Mouse (Mus musculus) myocyte (in vitro differentiated cells): ENCODE measurements around the gene Myo1g. TPM values are rescaled to one million over a fixed set of nuclear protein-coding genes. Genes with fewer than 3 reads are reported as not detected.

Experiments
- H3K27me3 ChIP-seq: one replicate; pipeline ENCODE4 v1.6.1; 2011; ENCODE audit not compliant: control insufficient read depth, insufficient read depth, insufficient read length
- H3K36me3 ChIP-seq: one replicate; pipeline ENCODE4 v1.6.1; 2011; ENCODE audit not compliant: control insufficient read depth, insufficient read depth
- H3K4me2 ChIP-seq: one replicate; pipeline ENCODE4 v1.6.1; 2011; ENCODE audit warnings: low read depth, control low read depth
- H3K4me3 ChIP-seq: one replicate; pipeline ENCODE4 v1.5.1; 2011; ENCODE audit warnings: mild to moderate bottlenecking, control low read depth, moderate library complexity
- H3K79me2 ChIP-seq: one replicate; pipeline ENCODE4 v1.6.1; 2011; ENCODE audit not compliant: control insufficient read depth, insufficient read depth
- H3ac ChIP-seq: one replicate; pipeline ENCODE4 v1.6.1; 2011; ENCODE audit not compliant: control insufficient read depth, insufficient read length
- CEBPB ChIP-seq: IDR thresholded peaks from 2 replicates; pipeline ENCODE4 v1.6.1; 2011; ENCODE audit warnings: mild to moderate bottlenecking, moderate library complexity; ENCODE audit not compliant: poor library complexity, insufficient read depth, severe bottlenecking
- E2F4 ChIP-seq: IDR thresholded peaks from one replicate; pipeline ENCODE4 v1.6.1; 2011; ENCODE audit warnings: mild to moderate bottlenecking, control low read depth, moderate library complexity; ENCODE audit not compliant: insufficient read depth
- MAX ChIP-seq: IDR thresholded peaks from one replicate; pipeline ENCODE4 v1.6.1; 2011; ENCODE audit warnings: low read depth, mild to moderate bottlenecking, control low read depth
- MYOD1 ChIP-seq, 3 experiments: IDR thresholded peaks; one replicate each; pipeline ENCODE4 v1.6.1; 2011; ENCODE audit warnings: control low read depth in 2 of 3, low read depth in 2 of 3, mild to moderate bottlenecking in 2 of 3, moderate library complexity in 1 of 3; ENCODE audit not compliant: insufficient read length in 2 of 3, control insufficient read depth in 1 of 3
- MYOG ChIP-seq, 3 experiments: IDR thresholded peaks; one replicate each; pipeline ENCODE4 v1.6.1; 2011; ENCODE audit warnings: control low read depth in 2 of 3, low read depth in 2 of 3, mild to moderate bottlenecking in 2 of 3; ENCODE audit not compliant: insufficient read length in 2 of 3, control insufficient read depth in 1 of 3, insufficient read depth in 1 of 3
- POLR2A ChIP-seq: IDR thresholded peaks from one replicate; pipeline ENCODE4 v1.6.1; 2011; ENCODE audit warnings: low read depth, mild to moderate bottlenecking, control low read depth, moderate library complexity; ENCODE audit not compliant: insufficient read length
- POLR2AphosphoS2 ChIP-seq: IDR thresholded peaks from one replicate; pipeline ENCODE4 v1.6.1; 2011; ENCODE audit warnings: low read depth, control low read depth; ENCODE audit not compliant: insufficient read length
- REST ChIP-seq: IDR thresholded peaks from one replicate; pipeline ENCODE4 v1.6.1; 2011; ENCODE audit warnings: mild to moderate bottlenecking, control low read depth, moderate library complexity; ENCODE audit not compliant: insufficient read depth, insufficient read length
- SRF ChIP-seq: IDR thresholded peaks from one replicate; pipeline ENCODE4 v1.6.1; 2011; ENCODE audit warnings: low read depth; ENCODE audit not compliant: control insufficient read depth, insufficient read length
- TCF12 ChIP-seq: IDR thresholded peaks from one replicate; pipeline ENCODE4 v1.6.1; 2011; ENCODE audit warnings: mild to moderate bottlenecking, control low read depth; ENCODE audit not compliant: poor library complexity, insufficient read depth, severe bottlenecking
- TCF3 ChIP-seq: IDR thresholded peaks from one replicate; pipeline ENCODE4 v1.6.1; 2011; ENCODE audit warnings: low read depth, control low read depth; ENCODE audit not compliant: insufficient read length
- USF1 ChIP-seq: IDR thresholded peaks from one replicate; pipeline ENCODE4 v1.6.1; 2011; ENCODE audit warnings: low read depth, mild to moderate bottlenecking, control low read depth, moderate library complexity
- polyA plus RNA-seq: library from polyadenylated mRNA; unstranded; fragments of >200 nt; fragmentation: generic; extraction: Trizol; gene quantifications from one replicate; pipeline ENCODE4 v1.2.1, GENCODE M21; 2012; ENCODE audit warnings: missing spikeins

The Myo1g gene
- polyA plus RNA-seq, 1 experiment: 0.04 TPM

DNA sequence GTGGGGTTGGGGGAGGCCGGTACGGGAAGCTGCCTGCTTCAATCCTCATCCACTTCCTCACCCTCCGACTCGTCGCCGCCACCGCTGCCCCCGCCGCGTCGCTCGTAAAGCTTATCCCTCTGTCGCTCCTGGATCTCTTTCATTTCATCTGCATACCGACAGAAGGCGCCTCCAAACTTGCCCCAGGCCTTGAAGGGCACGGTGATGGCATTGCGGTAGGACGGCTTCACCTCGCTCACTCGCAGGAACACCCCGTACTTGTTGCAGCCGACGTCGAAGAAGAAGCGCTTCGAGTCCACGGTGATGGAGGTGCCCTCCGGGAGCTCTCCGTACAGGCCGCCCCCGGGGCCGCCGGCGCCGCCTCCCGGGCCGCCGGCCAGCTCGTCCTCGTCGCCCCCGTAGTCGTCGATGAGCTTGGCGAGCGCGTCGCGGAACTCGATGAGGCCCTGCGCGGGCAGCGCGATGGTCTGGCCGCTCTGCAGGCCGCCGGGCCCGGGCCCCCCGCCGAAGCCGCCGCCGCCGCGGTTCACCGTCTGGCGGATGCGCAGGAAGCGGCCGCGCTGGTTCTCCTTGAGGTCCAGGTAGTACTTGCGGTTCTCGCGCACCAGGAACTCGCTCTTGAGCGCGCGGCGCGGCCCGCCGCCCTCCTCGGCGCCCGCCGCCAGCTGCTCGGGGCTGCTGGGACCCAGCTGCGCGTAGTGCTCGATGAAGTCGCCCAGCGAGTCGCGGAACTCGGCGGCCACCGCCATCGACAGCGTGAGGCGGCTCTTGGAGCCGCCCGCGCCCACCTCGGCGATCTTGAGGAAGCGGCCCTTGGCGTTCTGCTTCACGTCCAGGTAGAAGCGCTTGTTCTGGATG, 45.7 kb downstream of the Myo1g start:
- peak overlapping the region; percentile 91 for H3ac ChIP-seq
- peak overlapping the region; percentile 63 for H3K4me3 ChIP-seq
- H3K4me2 ChIP-seq: peak overlapping the region; percentile 92
- TF ChIP-seq TCF3 (no peak), POLR2A (peak; percentile 52), CEBPB (no peak), MYOG (IDR thresholded peaks at IDR 0.05; ENCODE audit: control insufficient read depth in 1 of 3, insufficient read depth in 1 of 3, insufficient read length in 2 of 3, low read depth in 2 of 3) (peak in 1 of 3 experiments; percentile 19), POLR2AphosphoS2 (peak; percentile 49), MYOD1 (IDR thresholded peaks at IDR 0.05; ENCODE audit: control insufficient read depth in 1 of 3, insufficient read length in 2 of 3, low read depth in 2 of 3) (no peak)
- peaks cover 29% of the 10 kb centered on the region for H3K36me3 ChIP-seq
- peaks cover 50% of the 10 kb centered on the region for H3K79me2 ChIP-seq
- no peaks in the 10 kb centered on the region for H3K27me3 ChIP-seq

DNA sequence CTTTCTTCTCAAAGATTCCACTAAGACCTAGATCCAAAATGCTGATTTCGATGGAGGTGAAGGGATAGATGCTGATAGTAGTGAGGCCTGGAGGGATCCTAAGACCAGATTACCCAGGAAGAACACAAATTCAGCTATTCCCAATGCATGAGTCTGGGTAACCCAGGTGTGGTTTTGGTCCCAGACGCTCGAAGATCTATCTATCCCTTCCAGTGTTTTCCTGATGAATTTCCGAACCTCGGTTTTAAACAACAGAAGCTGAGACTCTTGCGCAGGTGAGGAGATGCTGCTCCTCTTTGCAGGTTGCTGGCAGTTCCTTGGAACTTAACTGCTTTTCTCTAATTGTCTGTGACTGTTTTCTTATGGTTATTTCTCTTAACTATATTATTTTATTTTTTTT, 46.4 kb downstream of the Myo1g start:
- no peak for TF ChIP-seq MAX
- H3K4me3 ChIP-seq: peak overlapping the region; percentile 63
- H3ac ChIP-seq: peak overlapping the region; percentile 91
- peaks cover 29% of the 10 kb centered on the region for H3K36me3 ChIP-seq
- H3K27me3 ChIP-seq: no peaks in the 10 kb centered on the region
- peaks cover 57% of the 10 kb centered on the region for H3K79me2 ChIP-seq
- H3K4me2 ChIP-seq: peak overlapping the region; percentile 92

DNA sequence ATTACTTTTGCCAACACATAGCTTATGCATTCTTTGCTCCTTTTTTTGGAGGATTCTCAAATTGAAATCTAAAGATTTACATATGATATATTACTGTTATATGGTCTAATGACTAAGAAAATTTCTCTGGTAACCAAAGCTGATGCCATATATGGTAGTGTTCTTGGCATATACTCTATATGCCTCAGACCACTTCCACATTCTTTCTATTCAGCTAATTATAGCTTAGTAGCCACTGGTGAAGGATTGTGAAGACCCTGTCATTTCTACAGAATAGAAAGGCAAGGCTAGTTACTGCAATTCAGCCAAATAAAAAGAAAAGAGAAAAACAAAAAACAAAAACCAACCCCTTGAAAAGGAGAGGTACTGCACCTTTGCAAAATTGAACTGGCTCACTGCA, 48.7 kb downstream of the Myo1g start:
- H3ac ChIP-seq: no peak overlapping the region
- no peaks in the 10 kb centered on the region for H3K27me3 ChIP-seq
- TF ChIP-seq MYOD1 (IDR thresholded peaks at IDR 0.05; ENCODE audit: control insufficient read depth in 1 of 3, insufficient read length in 2 of 3, low read depth in 2 of 3) (no peak), TCF3 (no peak), MYOG (IDR thresholded peaks at IDR 0.05; ENCODE audit: control insufficient read depth in 1 of 3, insufficient read depth in 1 of 3, insufficient read length in 2 of 3, low read depth in 2 of 3) (no peak), SRF (peak; percentile 58)

DNA sequence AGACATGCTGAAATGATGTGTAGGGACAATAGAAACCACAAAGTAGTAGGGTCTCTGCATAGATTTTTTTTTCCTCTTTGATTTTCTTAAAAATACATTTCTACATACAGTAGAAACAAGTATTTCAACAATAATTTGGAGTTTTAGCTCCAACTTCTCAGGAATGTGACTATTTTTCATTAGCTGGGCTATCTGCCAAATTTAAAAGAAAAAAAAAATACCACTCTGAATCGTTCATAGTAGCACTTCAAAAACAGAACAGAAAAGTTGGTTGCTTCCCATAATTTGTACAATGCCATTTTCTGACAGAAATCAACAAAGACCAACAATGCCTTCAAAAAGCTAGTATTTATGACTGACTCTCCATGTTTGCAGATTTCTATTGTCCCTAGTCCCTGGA, 49.3 kb downstream of the Myo1g start:
- H3K27me3 ChIP-seq: no peaks in the 10 kb centered on the region
- H3K4me2 ChIP-seq: peak overlapping the region; percentile 92
- peak overlapping the region; percentile 63 for H3K4me3 ChIP-seq
- H3K36me3 ChIP-seq: peaks cover 41% of the 10 kb centered on the region
- TF ChIP-seq REST (no peak), MYOG (IDR thresholded peaks at IDR 0.05; ENCODE audit: control insufficient read depth in 1 of 3, insufficient read depth in 1 of 3, insufficient read length in 2 of 3, low read depth in 2 of 3) (no peak), POLR2A (no peak), USF1 (no peak), POLR2AphosphoS2 (no peak), CEBPB (no peak), E2F4 (no peak), MAX (no peak), SRF (no peak), TCF3 (no peak), MYOD1 (IDR thresholded peaks at IDR 0.05; ENCODE audit: control insufficient read depth in 1 of 3, insufficient read length in 2 of 3, low read depth in 2 of 3) (no peak), TCF12 (no peak)
- H3ac ChIP-seq: no peak overlapping the region
- peaks cover 83% of the 10 kb centered on the region for H3K79me2 ChIP-seq

More for the DNA sequence above, 48.7 kb downstream of the Myo1g start:
- H3K36me3 ChIP-seq: peaks cover 35% of the 10 kb centered on the region
- H3K4me3 ChIP-seq: peak overlapping the region; percentile 63
- H3K79me2 ChIP-seq: peaks cover 80% of the 10 kb centered on the region
- peak overlapping the region; percentile 92 for H3K4me2 ChIP-seq

DNA sequence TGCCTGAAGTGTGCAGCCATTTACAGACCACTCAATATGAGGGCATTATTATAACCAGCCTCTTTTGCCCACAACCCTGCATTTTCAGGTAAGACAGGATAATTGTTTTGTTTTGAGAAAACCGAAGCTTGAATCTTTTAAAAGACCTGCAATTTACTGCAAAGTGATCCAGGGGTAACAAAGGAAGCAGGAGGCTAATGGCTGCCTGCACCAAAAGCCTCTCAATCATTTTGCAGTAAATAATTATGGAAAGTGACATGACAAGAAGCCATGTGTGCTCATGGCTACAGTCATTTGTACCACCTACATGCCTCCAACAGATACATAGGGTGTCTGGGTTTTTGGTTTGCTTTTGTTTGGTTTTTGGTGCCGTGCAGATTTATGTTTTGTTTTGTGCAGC, 49.7 kb downstream of the Myo1g start:
- TF ChIP-seq E2F4 (no peak), MYOD1 (IDR thresholded peaks at IDR 0.05; ENCODE audit: control insufficient read depth in 1 of 3, insufficient read length in 2 of 3, low read depth in 2 of 3) (no peak), CEBPB (no peak), POLR2A (no peak), TCF12 (no peak), SRF (no peak)
- no peaks in the 10 kb centered on the region for H3K27me3 ChIP-seq
- peaks cover 88% of the 10 kb centered on the region for H3K79me2 ChIP-seq
- H3K4me3 ChIP-seq: peak overlapping the region; percentile 63
- H3K4me2 ChIP-seq: peak overlapping the region; percentile 92
- H3K36me3 ChIP-seq: peaks cover 45% of the 10 kb centered on the region
- H3ac ChIP-seq: no peak overlapping the region
